Mouse (Mus musculus) thymus, postnatal 10 days (tissue): ENCODE results near the gene Olfr373.
"Not testable (repeated sequence)": the region's sequence is repeated elsewhere in the genome, so short reads cannot be mapped to it uniquely, and the experiment has no call there.

Experiments
- DNase-seq, 2 experiments: peaks; one replicate each; pipeline ENCODE4 v3.0.0; 2021; ENCODE audit warnings: low spot score in 2 of 2

Gene Olfr373

DNA sequence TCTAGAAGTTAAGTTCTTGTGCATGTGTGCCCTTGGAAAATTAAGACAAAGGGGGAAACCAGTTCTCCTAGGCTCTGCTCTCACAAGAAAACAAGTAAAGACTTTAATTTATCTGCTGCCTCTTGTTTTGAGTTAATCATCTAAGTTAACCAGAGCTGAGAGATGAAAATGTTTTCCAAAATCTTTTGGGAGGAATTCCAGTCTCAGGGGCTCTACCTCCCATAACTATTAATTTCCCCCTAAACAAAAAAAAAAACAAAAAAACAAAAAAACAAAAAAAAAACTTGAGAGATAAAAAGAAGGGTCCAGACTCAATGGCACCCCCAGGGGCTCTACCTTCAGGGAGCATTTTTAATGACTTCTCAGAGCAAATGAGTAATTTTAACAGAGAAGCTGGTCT, at the start of gene Olfr373:
Gene Olfr373, plus strand, starts transcription at position 301 of the 400 bp plus-strand sequence.
- not testable (repeated sequence) for DNase-seq

DNA sequence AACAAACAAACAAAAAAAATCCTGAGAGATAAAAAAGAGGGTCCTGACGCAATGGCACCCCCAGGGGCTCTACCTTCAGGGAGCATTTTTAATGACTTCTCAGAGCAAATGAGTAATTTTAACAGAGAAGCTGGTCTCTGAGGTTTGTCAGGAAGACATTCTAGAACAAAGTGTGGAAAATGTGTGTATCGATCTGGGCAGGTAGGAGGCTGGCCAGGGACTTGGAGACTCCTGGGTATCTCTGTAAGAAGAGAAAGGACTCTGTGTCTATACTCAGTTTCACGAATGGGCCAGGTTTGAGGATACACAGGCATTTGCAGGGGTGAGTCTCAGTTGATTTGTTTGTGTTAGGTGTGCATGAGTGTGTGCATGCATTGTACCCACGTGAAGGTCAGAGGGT, 42.1 kb upstream of the Olfr373 start, which contains the start of gene Olfr372:
Gene Olfr372, plus strand, starts transcription at position 301 of the 400 bp plus-strand sequence.
- DNase-seq = not testable (repeated sequence)

DNA sequence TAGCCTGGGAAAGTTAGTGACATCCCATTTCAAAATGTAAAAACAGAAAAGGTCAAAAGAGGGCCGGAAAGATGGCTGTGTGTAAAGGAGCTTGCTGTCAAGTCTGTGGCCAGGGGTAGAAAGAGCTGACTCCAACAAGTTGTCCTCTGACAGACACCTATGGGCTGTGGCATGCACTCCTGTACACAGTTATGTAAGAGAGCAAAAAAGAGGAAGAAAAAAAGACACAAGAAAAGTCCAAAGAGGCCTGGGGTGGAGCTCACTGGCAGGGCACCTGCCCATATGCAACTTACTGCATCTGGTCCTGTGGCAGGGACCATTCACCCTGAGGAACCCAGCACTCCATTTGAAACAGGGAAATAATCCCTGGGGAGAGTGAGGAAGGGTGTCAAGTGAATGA, 40.5 kb upstream of the Olfr373 start:
- DNase-seq = no peak

DNA sequence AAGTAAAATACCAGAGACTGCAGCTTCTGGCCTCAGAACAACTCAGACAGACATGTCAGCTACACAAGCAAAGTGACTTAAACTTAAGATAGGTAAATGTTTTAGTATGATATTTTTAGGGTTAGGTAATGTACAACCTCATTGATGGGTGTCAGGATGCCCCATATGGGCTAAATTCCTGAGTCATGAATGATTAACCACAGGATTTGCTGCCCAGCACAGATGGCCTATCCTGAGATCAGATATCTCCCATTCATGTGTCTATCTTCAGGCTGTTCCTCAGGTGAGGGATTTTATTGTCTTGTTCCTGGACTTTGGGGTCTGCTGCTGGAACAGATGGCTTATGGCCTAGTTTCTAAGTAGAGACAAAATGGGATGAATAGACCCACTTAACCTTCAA, 28.3 kb upstream of the Olfr373 start:
- DNase-seq = not testable (repeated sequence)

DNA sequence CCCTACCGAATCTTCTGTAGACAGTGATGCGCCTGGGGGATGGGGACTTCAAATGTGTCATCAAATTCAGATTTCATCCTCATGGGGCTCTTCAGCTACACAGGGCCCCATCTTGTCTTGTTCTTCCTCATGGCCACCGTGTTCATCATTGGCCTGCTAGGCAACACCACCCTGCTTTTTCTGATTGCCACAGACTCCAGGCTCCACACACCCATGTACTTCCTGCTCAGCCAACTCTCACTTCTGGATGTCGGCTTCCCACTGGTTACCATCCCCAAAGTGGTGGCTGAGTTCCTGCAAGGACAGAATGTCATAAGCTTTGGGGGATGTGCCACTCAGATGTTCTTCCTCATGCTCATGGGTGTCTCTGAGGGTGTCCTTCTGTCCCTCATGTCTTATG, 25.3 kb upstream of the Olfr373 start:
- DNase-seq = not testable (repeated sequence)

DNA sequence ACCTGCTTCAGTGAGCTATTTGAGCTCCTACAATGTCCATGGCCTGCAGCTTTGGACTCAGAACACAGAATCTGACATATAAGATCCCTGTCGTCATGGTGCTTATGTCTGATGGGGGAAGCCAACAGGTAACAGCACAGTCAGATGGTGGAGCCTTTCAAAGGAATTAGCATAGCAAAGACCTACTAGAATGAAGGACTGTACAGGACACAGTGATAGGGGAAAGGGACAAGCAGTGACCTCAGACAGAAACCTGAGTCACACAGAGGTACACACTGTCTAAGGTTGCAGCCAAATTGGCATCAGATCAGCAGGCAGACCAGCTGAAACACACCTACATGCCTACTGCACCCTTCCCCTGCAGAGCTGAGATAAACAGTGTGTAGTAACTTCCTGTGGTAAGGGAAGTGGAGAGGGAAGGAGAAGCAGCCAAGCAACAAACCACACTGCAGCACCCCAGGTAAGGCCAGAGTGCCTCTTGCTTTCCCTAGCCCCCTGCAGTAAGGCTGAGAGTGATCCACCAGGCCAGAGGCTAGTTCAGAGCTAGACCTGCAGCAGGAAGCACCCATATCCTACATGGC, 16.1 kb upstream of the Olfr373 start:
- not testable (repeated sequence) for DNase-seq

DNA sequence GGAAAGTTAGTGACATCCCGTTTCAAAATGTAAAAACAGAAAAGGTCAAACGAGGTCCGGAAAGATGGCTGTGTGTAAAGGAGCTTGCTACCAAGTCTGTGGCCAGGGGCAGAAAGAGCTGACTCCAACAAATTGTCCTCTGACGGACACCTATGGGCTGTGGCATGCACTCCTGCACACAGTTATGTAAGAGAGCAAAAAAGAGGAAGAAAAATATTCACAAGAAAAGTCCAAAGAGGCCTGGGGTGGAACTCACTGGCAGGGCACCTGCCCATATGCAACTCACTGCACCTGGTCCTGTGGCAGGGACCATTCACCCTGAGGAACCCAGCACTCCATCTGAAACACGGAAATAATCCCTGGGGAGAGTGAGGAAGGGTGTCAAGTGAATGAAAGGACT, 1.8 kb downstream of the Olfr373 start:
- no peak for DNase-seq

DNA sequence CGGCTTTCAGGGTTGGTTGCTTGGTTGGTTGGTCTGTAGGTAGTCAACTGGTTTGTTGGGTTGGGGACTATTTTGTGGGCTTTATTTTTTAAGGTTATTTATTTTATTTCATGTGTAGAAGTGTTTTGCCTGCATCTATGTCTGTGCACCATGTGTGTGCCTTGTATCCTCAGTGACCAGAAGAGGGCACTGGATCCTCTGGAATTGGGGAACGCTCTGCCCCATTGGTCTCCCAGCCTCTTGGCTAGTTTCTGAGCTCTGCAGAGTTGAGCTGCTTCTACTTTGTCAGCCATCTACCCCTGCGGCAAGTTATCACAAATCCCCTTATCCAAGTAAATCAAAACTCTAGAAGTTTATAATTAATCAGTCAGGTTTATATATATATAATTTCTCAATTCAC, 4.6 kb downstream of the Olfr373 start:
- not testable (repeated sequence) for DNase-seq

DNA sequence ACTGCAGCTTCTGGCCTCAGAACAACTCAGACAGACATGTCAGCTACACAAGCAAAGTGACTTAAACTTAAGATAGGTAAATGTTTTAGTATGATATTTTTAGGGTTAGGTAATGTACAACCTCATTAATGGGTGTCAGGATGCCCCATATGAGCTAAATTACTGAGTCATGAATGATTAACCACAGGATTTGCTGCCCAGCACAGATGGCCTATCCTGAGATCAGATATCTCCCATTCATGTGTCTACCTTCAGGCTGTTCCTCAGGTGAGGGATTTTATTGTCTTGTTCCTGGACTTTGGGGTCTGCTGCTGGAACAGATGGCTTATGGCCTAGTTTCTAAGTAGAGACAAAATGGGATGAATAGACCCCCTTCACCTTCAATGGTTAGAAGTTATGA, 13.7 kb downstream of the Olfr373 start:
- not testable (repeated sequence) for DNase-seq

DNA sequence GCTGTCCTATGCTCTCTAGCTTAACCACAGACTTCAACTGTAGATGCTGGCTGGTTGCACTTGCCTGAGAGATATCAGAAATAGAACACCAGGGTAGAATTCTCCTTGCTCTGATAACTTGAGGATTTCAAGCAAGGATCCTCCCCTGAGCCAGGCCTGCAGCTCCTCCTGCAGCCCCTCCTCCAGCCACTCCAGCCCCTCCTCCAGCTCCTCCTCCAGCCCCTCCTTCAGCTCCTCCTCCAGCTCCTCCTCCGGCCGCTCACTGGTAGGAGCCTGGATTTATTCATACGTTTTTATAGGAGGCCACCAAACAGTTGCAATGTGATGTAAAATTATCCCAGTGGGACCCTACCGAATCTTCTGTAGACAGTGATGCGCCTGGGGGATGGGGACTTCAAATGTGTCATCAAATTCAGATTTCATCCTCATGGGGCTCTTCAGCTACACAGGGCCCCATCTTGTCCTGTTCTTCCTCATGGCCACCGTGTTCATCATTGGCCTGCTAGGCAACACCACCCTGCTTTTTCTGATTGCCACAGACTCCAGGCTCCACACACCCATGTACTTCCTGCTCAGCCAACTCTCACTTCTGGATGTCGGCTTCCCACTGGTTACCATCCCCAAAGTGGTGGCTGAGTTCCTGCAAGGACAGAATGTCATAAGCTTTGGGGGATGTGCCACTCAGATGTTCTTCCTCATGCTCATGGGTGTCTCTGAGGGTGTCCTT, 16.6 kb downstream of the Olfr373 start:
- peak in 1 of 2 experiments; percentile 20 for DNase-seq

DNA sequence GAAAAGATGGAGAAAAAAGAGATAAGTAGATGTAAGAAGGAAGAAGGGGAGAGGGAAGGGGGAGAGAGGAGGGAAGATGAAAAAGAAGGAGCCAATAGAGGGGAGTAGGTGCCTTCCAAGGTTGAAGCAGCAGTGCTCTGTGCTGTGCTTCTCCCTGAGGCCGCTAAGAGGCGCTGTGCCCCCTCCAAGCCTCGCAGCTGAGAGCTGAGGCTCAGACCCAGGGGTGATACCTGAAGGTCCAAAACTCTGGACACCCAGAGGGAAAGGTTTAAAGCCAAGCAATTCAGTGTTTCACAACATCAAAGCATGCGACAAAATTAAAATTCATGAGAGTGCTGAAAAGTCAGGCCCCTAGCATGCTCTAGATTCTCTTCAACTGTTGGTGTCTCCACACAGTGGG, 22.2 kb downstream of the Olfr373 start:
- DNase-seq = no peak

DNA sequence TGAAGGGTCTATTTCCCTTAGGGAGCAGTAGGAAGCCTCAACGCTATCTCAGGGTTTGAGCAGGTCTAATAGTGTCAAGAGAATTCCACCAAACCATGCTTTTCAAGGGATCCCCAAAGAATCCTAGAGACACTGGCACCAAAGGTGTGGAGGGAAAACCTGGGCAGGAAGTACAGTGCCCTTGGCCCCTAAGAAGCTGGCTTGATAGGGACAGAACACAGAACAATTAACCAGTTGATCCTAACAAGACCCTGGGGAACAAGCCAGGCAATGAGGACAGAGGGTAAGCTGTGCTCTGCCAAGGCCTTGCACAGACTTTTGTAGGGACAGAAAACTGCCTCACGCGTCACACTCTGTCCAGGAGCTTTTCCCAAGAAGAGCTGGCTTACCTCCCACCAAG, 23.8 kb downstream of the Olfr373 start, which contains the start of gene Olfr374:
Gene Olfr374, plus strand, starts transcription at position 301 of the 400 bp plus-strand sequence.
- DNase-seq = no peak

DNA sequence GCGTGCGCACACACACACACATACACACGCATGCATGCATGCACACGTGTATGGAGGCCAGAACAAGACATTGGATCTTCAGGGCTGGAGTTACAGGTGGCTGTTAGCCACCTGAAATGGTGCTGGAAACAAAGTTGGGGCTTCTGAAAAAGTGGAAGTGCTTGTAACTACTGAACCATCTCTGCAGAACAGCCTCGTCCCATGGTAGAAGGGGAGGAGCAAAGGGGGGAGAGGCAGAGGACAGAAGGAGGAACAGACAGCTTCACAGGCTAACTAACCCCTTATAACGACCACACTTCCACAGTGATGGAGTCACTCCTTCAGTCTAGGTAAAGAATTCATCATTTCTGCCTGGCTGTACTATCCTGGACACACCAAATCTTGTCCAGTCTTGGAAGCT, 27.9 kb downstream of the Olfr373 start:
- DNase-seq = no peak

DNA sequence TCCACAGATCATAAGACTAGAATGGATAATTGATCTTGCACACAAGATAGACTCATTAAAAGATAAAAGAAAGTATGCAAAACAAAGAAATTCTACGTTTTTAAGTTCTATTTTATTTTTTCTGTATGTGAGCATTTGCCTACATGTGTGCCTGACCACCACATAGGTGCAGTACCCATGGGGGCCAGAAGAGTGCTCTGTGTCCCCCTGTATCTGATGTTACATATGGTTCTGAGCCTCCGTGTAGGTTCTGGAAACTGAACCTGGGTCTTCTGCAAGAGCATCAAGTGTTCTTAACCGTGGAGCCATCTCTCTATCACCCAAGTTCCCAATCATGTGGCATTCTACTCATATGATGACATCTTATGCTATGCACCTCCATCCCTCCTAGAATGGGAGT, 29.5 kb downstream of the Olfr373 start:
- no peak for DNase-seq

DNA sequence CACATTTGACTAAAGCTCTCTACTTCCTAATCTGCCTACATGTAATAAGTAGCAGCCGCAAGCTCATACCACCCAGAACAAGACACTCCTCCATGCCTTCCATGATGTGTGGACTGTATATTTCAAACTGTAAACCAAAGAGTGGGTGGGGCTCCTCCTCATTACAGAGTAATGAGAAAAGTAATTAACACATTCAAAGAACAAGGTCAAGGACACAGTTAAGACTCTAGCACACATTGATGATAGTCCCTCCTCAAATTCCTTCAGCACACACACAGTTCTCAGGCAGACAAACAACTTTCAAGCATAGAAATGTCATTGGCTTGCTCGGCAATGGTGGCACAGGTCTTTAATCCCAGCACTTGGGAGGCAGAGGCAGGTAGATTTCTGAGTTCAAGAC, 32.2 kb downstream of the Olfr373 start:
- no peak for DNase-seq

DNA sequence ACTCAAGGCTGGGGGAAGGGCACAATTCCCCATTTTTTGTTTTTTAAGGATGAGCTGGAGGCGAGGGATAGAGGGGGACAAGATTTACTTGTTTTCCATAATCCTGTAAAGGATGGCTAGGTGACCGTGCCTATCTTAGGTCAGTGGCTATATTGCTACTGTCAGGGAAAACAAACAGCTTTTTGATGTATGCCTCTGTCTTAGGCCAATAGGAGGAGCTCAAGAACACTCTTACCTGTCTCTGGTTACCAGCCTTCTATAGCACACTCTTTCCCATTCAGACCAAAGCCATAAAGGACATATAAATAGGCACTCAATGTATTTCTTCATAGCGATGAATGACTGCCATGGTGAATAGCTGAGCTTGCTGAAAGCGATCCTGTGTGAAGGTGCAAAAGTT, 35.6 kb downstream of the Olfr373 start:
- DNase-seq = no peak

DNA sequence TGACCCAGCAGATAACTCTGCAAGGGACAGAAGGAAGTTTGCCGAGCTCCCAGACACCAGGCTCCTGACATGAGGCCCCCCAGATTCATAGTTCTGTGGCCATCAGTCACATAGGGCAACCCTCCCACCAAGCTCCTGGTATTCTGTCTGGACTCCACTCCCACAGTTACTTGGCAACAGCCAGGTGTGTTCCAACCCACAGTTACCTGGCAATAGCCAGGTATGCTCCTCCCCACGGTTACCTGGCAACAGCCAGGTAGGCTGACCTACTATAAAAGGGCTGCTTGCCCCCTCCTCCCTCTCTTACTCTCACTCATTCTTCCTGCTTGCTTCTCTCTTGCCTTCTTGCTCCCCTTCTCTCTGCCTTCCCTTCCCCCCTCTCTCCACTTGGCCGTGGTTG, 38.5 kb downstream of the Olfr373 start:
- not testable (repeated sequence) for DNase-seq

DNA sequence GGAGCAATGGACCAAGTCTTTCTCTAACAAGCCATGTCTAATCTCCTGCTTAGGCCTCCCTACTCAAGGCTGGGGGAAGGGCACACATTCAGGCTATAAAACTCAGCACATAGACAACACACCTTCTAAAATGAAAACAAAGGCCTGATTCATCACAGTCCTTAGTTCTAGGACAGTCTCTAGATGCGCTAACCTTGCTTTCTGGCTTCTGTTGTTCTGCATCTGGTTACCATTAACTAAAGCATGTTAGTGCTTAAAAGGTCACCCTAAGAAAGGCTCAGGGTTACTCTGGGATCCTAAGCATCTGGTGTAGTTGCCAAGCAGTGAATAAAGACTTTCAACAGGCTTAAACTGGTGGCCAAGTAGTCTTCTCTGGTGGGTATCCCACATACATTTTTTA, 39.0 kb downstream of the Olfr373 start:
- no peak for DNase-seq

DNA sequence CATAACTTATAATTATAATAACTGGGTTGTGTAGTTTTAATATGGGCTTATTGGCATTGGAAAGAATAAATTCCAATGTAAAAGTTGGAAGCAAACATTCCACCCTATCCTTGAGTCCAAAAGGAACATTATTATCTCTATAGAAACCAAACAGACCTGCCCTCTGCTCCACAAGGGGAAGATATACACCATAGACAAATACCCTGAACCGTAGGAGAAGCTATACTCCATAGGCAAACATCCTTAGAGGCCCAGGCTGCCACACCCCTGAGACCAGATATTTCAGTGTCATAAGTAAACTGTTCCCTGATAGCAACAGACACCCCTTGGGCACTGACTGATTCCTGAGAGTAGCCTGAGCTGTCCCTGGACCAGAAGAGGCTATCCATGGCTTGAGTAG, 44.9 kb downstream of the Olfr373 start:
- no peak for DNase-seq

DNA sequence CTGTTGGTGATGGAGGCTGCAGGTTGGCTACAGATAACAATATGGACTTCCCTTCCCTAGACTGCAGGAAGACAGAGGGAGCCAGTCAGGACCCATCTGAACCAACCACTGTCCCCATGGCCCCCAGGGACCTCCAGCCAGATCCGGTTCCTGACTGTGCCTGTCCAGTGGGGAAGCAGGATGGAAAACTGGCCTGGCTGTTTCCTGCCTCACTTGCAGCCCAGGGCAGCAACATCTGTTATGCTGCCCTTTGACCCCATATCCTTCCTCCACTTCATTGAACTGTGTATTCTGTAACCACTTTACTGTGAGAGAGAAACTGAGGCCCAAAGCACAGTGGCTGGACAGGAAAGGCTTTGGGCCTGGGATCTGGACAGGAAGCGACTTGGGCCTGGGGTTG, 48.3 kb downstream of the Olfr373 start:
- DNase-seq = no peak

DNA sequence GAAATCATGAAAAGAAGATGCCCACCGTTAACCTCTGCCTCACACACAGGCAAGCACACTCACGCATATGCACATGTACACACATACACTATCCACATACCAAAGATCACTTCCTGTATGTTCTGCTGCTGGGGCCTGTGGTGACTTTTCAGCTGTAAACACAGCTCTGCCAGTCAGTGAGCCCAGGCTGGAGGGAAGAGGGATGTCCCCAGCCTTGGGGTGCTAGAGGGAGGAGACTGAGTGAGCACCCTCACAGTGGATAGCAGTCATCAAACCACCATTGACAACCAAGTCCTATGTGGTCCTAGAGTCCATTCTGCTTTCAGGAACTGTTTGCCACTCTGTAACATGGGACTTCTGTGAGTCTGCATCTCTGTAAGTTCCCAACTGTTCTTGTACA, 48.9 kb downstream of the Olfr373 start:
- no peak for DNase-seq

DNA sequence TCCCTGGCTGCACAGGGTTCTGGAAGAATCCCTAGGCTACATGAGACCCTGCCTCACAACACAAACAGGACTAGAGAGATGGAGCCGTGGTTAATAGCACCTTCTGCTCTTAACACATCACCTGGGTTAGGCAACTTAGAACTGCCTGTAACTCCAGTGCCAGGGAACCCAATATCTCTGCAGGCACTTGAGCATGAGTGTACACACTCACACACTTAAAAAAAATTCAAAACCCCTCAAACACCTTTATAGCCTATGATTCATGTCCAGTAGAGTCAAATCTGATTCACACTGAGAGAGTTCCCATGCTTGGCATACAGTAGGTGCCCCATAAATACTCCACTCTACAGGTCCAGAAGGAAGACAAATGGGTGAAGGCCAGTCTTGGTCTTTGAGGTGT, 49.4 kb downstream of the Olfr373 start:
- no peak for DNase-seq

DNA sequence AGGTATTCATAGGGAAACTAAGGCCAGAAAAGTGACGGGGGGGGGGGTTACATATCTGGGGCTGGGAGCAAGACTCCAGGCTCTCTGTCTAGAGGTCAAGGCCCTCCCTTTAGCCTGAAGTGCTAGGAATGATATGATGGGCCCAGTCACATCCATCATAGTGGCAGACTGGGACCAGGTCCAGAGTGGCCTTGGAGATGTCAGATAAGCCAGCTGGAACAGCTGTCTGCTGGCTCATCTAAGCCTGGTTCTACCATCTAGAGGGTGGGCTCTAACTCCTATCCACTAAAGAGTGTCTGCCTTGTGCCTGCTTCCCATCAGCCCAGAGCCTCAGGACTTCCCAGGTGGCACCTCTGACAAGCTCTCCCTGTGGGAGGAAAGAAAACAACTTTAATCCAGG, 49.9 kb downstream of the Olfr373 start:
- no peak for DNase-seq

DNA sequence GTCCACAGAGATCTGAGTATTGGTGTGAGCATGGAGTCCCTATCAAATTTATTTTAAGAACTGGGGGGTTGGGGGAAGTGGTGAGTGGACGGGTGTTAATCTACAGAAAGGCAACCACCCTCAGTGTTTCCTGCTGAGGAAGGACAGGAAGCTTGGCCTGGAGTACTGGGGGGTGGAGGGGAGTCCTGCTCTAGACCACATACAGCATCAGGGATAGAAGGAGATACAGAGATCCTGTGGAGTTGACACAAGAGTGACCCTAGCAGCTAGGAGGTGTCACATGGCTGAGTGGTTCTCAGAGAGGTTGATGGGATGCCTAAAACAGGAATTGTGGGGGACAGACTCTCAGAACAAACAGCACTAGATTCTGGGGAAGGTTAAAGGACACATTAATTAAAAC, 50.5 kb downstream of the Olfr373 start:
- no peak for DNase-seq
